Mouse (Mus musculus): Measurements from ENCODE around the gene Alkbh7. TPM values are rescaled to one million over a fixed set of nuclear protein-coding genes. Genes with fewer than 3 reads are reported as not detected.

Alkbh7 gene
- polyA plus RNA-seq, 1 experiment = 2.9 TPM

DNA sequence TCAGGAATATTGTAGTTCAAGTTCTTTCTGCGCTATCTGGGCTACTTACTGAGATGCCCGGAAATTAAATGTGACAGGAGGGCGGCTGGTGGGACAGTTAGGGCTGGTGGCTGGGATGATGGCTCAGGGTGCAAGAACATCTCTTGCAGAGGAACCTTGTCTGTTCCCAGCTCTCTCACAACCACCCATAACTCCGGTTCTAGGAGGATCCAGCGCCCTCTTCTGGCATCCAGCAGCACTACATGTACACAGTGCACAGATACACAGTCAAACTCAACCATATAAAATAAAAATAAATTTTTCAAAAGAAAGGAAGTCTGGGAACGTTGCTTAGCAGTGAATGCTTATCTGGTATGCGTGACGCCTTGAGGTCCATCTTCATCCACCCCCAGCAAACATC is 41.8 kb downstream of the Alkbh7 start:
- Histone ChIP-seq H3K4me1 (ENCODE audit: control insufficient read depth) (peaks cover 5% of the 10 kb centered on the region), H3K27me3 (ENCODE audit: control insufficient read depth) (peaks cover 28% of the 10 kb centered on the region), H3K4me3 (replicated peaks) (no peak overlapping the region), H3K36me3 (ENCODE audit: control insufficient read depth) (no peaks in the 10 kb centered on the region), H3K9me3 (ENCODE audit: control insufficient read depth, low read length) (peaks cover 3% of the 10 kb centered on the region; the same call in 1 of the 2 replicates)
- TF ChIP-seq GATA1 (IDR thresholded peaks at IDR 0.05; ENCODE audit: low read length) (no peak), TAL1 (IDR thresholded peaks at IDR 0.05; ENCODE audit: low read length) (no peak)

DNA sequence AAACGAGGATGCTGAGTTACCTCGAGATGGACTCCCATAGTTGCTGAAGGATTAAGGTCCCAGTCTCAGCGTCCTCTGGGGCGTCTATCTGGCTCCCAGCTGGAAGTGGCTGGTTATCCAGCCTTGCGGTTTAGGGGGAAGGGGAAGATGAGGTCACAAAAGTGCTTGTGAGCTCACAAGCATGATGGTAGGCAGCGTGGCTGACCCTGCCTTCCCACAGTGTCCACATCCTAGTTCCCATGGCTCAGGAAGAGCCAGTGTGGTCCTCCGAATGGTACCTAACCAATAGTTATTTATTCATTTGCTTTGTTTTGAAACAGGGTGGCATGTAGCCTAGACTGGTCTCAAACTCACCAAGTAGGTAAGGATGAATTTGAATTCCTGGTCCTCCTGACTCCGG is 44.4 kb downstream of the Alkbh7 start, which contains the start of gene Slc25a41:
TSS of gene Slc25a41 (minus strand) at position 101 of the 400 bp plus-strand sequence.
- peaks cover 5% of the 10 kb centered on the region for H3K4me1 ChIP-seq (ENCODE audit: control insufficient read depth)
- peaks cover 26% of the 10 kb centered on the region for H3K27me3 ChIP-seq (ENCODE audit: control insufficient read depth)
- H3K4me3 ChIP-seq (replicated peaks) = no peak within 1 kb of the TSS
- TF ChIP-seq GATA1 (IDR thresholded peaks at IDR 0.05; ENCODE audit: low read length) (no peak), TAL1 (IDR thresholded peaks at IDR 0.05; ENCODE audit: low read length) (no peak)
- no peaks in the 10 kb centered on the region; the same call in 1 of the 2 replicates for H3K36me3 ChIP-seq (ENCODE audit: control insufficient read depth)
- peaks cover 3% of the 10 kb centered on the region; the same call in 1 of the 2 replicates for H3K9me3 ChIP-seq (ENCODE audit: control insufficient read depth, low read length)

- H3K4me3 ChIP-seq (replicated peaks) = no peak overlapping the region
Observed at GRCm38 (mm10) chr17:57047406-57047805, 50.3 kb downstream of the Alkbh7 start.

DNA sequence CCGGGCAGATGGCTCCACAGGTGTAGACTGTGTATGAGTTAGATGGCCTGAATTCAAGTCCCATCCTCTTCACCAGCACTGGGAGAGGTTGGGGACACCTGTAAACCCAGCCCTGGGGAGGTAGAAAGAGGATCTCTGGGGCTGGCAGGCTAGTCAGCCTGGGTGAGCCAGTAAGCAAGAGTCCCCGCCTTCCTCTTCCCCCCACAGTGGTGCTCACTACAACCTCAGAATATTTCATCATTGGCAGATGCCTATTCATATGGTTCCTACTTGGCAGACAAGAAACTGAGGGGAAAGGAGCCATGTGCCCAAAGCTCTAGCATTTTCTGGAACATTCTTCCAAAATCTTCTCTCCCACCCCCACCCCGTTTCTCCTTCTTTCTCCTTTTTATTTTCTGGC is 51.7 kb downstream of the Alkbh7 start:
- Histone ChIP-seq H3K4me1 (ENCODE audit: control insufficient read depth) (peaks cover 4% of the 10 kb centered on the region; the same call in 1 of the 2 replicates), H3K9me3 (ENCODE audit: control insufficient read depth, low read length) (no peaks in the 10 kb centered on the region)
- TF ChIP-seq GATA1 (IDR thresholded peaks at IDR 0.05; ENCODE audit: low read length) (no peak), TAL1 (IDR thresholded peaks at IDR 0.05; ENCODE audit: low read length) (no peak)

More at GRCm38 (mm10) chr17:57047406-57047805, 50.3 kb downstream of the Alkbh7 start:
- peaks cover 2% of the 10 kb centered on the region; the same call in 1 of the 2 replicates for H3K36me3 ChIP-seq (ENCODE audit: control insufficient read depth)
- H3K4me1 ChIP-seq (ENCODE audit: control insufficient read depth) = peaks cover 4% of the 10 kb centered on the region; the same call in 1 of the 2 replicates
- H3K27me3 ChIP-seq (ENCODE audit: control insufficient read depth) = no peaks in the 10 kb centered on the region; the same call in 1 of the 2 replicates
- no peaks in the 10 kb centered on the region for H3K9me3 ChIP-seq (ENCODE audit: control insufficient read depth, low read length)
- no peak for TF ChIP-seq GATA1 (IDR thresholded peaks at IDR 0.05; ENCODE audit: low read length)
- TF ChIP-seq TAL1 (IDR thresholded peaks at IDR 0.05; ENCODE audit: low read length) = no peak

More for the DNA sequence above, 51.7 kb downstream of the Alkbh7 start:
- H3K4me3 ChIP-seq (replicated peaks) = no peak overlapping the region
- H3K36me3 ChIP-seq (ENCODE audit: control insufficient read depth) = peaks cover 9% of the 10 kb centered on the region; the same call in 1 of the 2 replicates
- H3K27me3 ChIP-seq (ENCODE audit: control insufficient read depth) = no peaks in the 10 kb centered on the region

Other genes with a start within 250 kb of the Alkbh7 start
- gene Nrtn, start 239.8 kb upstream of the Alkbh7 start, polyA plus RNA-seq (2012) = 1.4 and 2.2 TPM in 2 replicates
- 2.7 and 3.2 TPM in 2 replicates for gene Dus3l, start 232.6 kb upstream of the Alkbh7 start, polyA plus RNA-seq (2012)
- 0.66 and 0.78 TPM in 2 replicates for gene Prr22, start 227.1 kb upstream of the Alkbh7 start, polyA plus RNA-seq (2012)
- gene Rfx2, start 166.3 kb upstream of the Alkbh7 start, polyA plus RNA-seq (2012) = 26.9 and 29.2 TPM in 2 replicates
- gene Acsbg2, start 122.9 kb upstream of the Alkbh7 start, polyA plus RNA-seq (2012) = not detected in 2 replicates
- gene 1700061G19Rik, start 121.9 kb upstream of the Alkbh7 start, polyA plus RNA-seq (2012) = not detected in 2 replicates
- gene Mllt1, start 61.9 kb upstream of the Alkbh7 start, polyA plus RNA-seq (2012) = 5.1 and 5.8 TPM in 2 replicates
- gene Acer1, start 15.2 kb upstream of the Alkbh7 start, polyA plus RNA-seq (2012) = 0.01 TPM in 1 of 2 replicates, not detected in the other
- gene Clpp, start 7.0 kb upstream of the Alkbh7 start, polyA plus RNA-seq (2012) = 12.3 and 14.6 TPM in 2 replicates
- gene Pspn, start 2.7 kb downstream of the Alkbh7 start, polyA plus RNA-seq (2012) = not detected in 2 replicates
- gene Gtf2f1, start 13.9 kb downstream of the Alkbh7 start, polyA plus RNA-seq (2012) = 31.9 and 32.9 TPM in 2 replicates
- gene Gm17949, start 14.1 kb downstream of the Alkbh7 start, polyA plus RNA-seq (2012) = not detected in 2 replicates
- 31.3 and 33.6 TPM in 2 replicates for gene Khsrp, start 34.2 kb downstream of the Alkbh7 start, polyA plus RNA-seq (2012)
- gene Slc25a41, start 44.3 kb downstream of the Alkbh7 start, polyA plus RNA-seq (2012) = not detected in 2 replicates
- gene Crb3, start 61.8 kb downstream of the Alkbh7 start, polyA plus RNA-seq (2012) = 0.05 TPM in 2 replicates
- 0.21 and 0.26 TPM in 2 replicates for gene Slc25a23, start 62.5 kb downstream of the Alkbh7 start, polyA plus RNA-seq (2012)
- 0.03 and 0.09 TPM in 2 replicates for gene Dennd1c, start 81.2 kb downstream of the Alkbh7 start, polyA plus RNA-seq (2012)
- not detected in 2 replicates for gene Tubb4a, start 90.4 kb downstream of the Alkbh7 start, polyA plus RNA-seq (2012)
- gene Tnfsf9, start 108.0 kb downstream of the Alkbh7 start, polyA plus RNA-seq (2012) = 0.04 TPM in 1 of 2 replicates, not detected in the other
- not detected in 2 replicates for gene Cd70, start 152.4 kb downstream of the Alkbh7 start, polyA plus RNA-seq (2012)
- 0.02 TPM in 1 of 2 replicates, not detected in the other for gene Tnfsf14, start 196.8 kb downstream of the Alkbh7 start, polyA plus RNA-seq (2012)
- gene C3, start 230.8 kb downstream of the Alkbh7 start, polyA plus RNA-seq (2012) = 0.11 and 0.12 TPM in 2 replicates

Data from erythroblast, embryonic 14.5 days (primary cell).